Mouse (Mus musculus) MEL (cell line): ENCODE measurements at regions not wholly inside any gene's neighbourhood (a gene's known extent, or its start where the extent isn't known, plus 50 kb on each side); places are given as distances from the start of the nearest gene placed in this dataset.
A peak's percentile ranks its signal among the peaks of the same experiment; 100 is the strongest.

ENCODE experiments used
- DNase-seq: peaks from one replicate; pipeline ENCODE4 v3.0.0; 2011; ENCODE audit warnings: low read depth, low spot score
- H3K27ac ChIP-seq: 2 replicates; pipeline ENCODE4 v1.5.1; 2012; ENCODE audit warnings: low read depth, mild to moderate bottlenecking, control low read depth, low read length, moderate library complexity; ENCODE audit not compliant: control insufficient read depth
- H3K27me3 ChIP-seq, 2 experiments: fragments of 150-350 bp in 1 of 2; sonication (generic) in 1 of 2; 2 replicates each; pipeline ENCODE4 v1.6.1; 2012; ENCODE audit warnings: low read length in 2 of 2, mild to moderate bottlenecking in 2 of 2, improper control_type of control experiment in 1 of 2, moderate library complexity in 1 of 2; ENCODE audit not compliant: insufficient read depth in 2 of 2, control insufficient read depth in 1 of 2
- H3K36me3 ChIP-seq, 2 experiments: 2 replicates each; pipeline ENCODE4 v1.6.1; 2012 to 2014; ENCODE audit warnings: low read length in 2 of 2, improper control_type of control experiment in 1 of 2, inconsistent platforms in 1 of 2, mild to moderate bottlenecking in 1 of 2; ENCODE audit not compliant: insufficient read depth in 2 of 2, control insufficient read depth in 1 of 2
- H3K4me1 ChIP-seq, 2 experiments: fragments of 150-350 bp in 1 of 2; sonication (generic) in 1 of 2; 2 replicates each; pipeline ENCODE4 v1.6.1; 2012; ENCODE audit warnings: low read length in 2 of 2, improper control_type of control experiment in 1 of 2, mild to moderate bottlenecking in 1 of 2; ENCODE audit not compliant: insufficient read depth in 2 of 2, control insufficient read depth in 1 of 2
- H3K4me3 ChIP-seq, 2 experiments: fragments of 150-350 bp in 1 of 2; sonication (generic) in 1 of 2; 2 replicates each; pipeline ENCODE4 v1.5.1; 2012; ENCODE audit warnings: low read depth in 2 of 2, low read length in 2 of 2, mild to moderate bottlenecking in 2 of 2, moderate library complexity in 2 of 2, control low read depth in 1 of 2, improper control_type of control experiment in 1 of 2; ENCODE audit not compliant: control insufficient read depth in 1 of 2, insufficient read depth in 1 of 2
- H3K79me2 ChIP-seq: 2 replicates; pipeline ENCODE4 v1.6.1; 2012; ENCODE audit warnings: mild to moderate bottlenecking, low read length, moderate library complexity; ENCODE audit not compliant: control insufficient read depth, poor library complexity, insufficient read depth
- H3K9ac ChIP-seq: 2 replicates; pipeline ENCODE4 v1.6.1; 2012; ENCODE audit warnings: low read depth, mild to moderate bottlenecking, control low read depth, low read length, moderate library complexity; ENCODE audit not compliant: control insufficient read depth, poor library complexity, severe bottlenecking
- H3K9me3 ChIP-seq: fragments of 150-350 bp; sonication (generic); replicated peaks from 2 replicates; pipeline ENCODE4 v1.6.1; 2012; ENCODE audit warnings: mild to moderate bottlenecking, low read length, improper control_type of control experiment, moderate library complexity; ENCODE audit not compliant: insufficient read depth
- BHLHE40 ChIP-seq: IDR thresholded peaks from 2 replicates; pipeline ENCODE4 v1.6.1; 2012; ENCODE audit warnings: low read depth, mild to moderate bottlenecking, inconsistent platforms, low read length, improper control_type of control experiment, borderline replicate concordance
- CHD1 ChIP-seq: IDR thresholded peaks from 2 replicates; pipeline ENCODE4 v1.6.1; 2012; ENCODE audit warnings: low read depth, mild to moderate bottlenecking, inconsistent platforms, low read length, improper control_type of control experiment
- E2F4 ChIP-seq: IDR thresholded peaks from 2 replicates; pipeline ENCODE4 v1.6.1; 2011; ENCODE audit warnings: low read depth, low read length, improper control_type of control experiment, borderline replicate concordance
- EP300 ChIP-seq, 2 experiments: IDR thresholded peaks; 2 replicates each; pipeline ENCODE4 v1.6.1; 2011; ENCODE audit warnings: improper control_type of control experiment in 2 of 2, low read length in 2 of 2, low read depth in 1 of 2, mild to moderate bottlenecking in 1 of 2
- GABPA ChIP-seq: IDR thresholded peaks from 2 replicates; pipeline ENCODE4 v1.6.1; 2012; ENCODE audit warnings: low read depth, mild to moderate bottlenecking, inconsistent platforms, low read length, improper control_type of control experiment, moderate library complexity
- GATA1 ChIP-seq: IDR thresholded peaks from 2 replicates; pipeline ENCODE4 v1.6.1; 2011; ENCODE audit warnings: low read depth, low read length, improper control_type of control experiment
- JUND ChIP-seq: IDR thresholded peaks from 2 replicates; pipeline ENCODE4 v1.6.1; 2011; ENCODE audit warnings: low read depth, mild to moderate bottlenecking, improper control_type of control experiment, low read length
- KAT2A ChIP-seq: conservative IDR thresholded peaks from 2 replicates; pipeline ENCODE4 v1.6.1; 2012; ENCODE audit warnings: low read depth, low read length, improper control_type of control experiment, inconsistent platforms
- MAX ChIP-seq: IDR thresholded peaks from 2 replicates; pipeline ENCODE4 v1.6.1; 2011; ENCODE audit warnings: low read length, improper control_type of control experiment
- MAZ ChIP-seq: IDR thresholded peaks from 2 replicates; pipeline ENCODE4 v1.6.1; 2012; ENCODE audit warnings: low read depth, mild to moderate bottlenecking, inconsistent platforms, low read length, improper control_type of control experiment
- MXI1 ChIP-seq: IDR thresholded peaks from 2 replicates; pipeline ENCODE4 v1.6.1; 2011; ENCODE audit warnings: mild to moderate bottlenecking, low read depth, low read length, improper control_type of control experiment
- POLR2A ChIP-seq, 2 experiments: IDR thresholded peaks; 2 replicates each; pipeline ENCODE4 v1.6.1; 2011 to 2012; ENCODE audit warnings: low read length in 2 of 2, mild to moderate bottlenecking in 2 of 2, control low read depth in 1 of 2, improper control_type of control experiment in 1 of 2, low read depth in 1 of 2, moderate library complexity in 1 of 2; ENCODE audit not compliant: control insufficient read depth in 1 of 2, insufficient read depth in 1 of 2, poor library complexity in 1 of 2
- POLR2AphosphoS2 ChIP-seq: IDR thresholded peaks from 2 replicates; pipeline ENCODE4 v1.6.1; 2011; ENCODE audit warnings: low read length, improper control_type of control experiment
- POLR2AphosphoS5 ChIP-seq: IDR thresholded peaks from 2 replicates; pipeline ENCODE4 v1.6.1; 2012; ENCODE audit warnings: low read depth, borderline replicate concordance, mild to moderate bottlenecking, inconsistent platforms, low read length, moderate library complexity, mixed read lengths
- RAD21 ChIP-seq: IDR thresholded peaks from 2 replicates; pipeline ENCODE4 v1.6.1; 2011; ENCODE audit warnings: mild to moderate bottlenecking, low read depth, low read length, improper control_type of control experiment
- RCOR1 ChIP-seq: IDR thresholded peaks from 2 replicates; pipeline ENCODE4 v1.6.1; 2012; ENCODE audit warnings: low read depth, mild to moderate bottlenecking, inconsistent platforms, low read length, improper control_type of control experiment
- TBP ChIP-seq: IDR thresholded peaks from 2 replicates; pipeline ENCODE4 v1.8.0; 2011; ENCODE audit warnings: low read depth, low read length, improper control_type of control experiment
- UBTF ChIP-seq: IDR thresholded peaks from 2 replicates; pipeline ENCODE4 v1.6.1; 2012; ENCODE audit warnings: low read depth, mild to moderate bottlenecking, inconsistent platforms, low read length, improper control_type of control experiment, moderate library complexity, borderline replicate concordance; ENCODE audit not compliant: insufficient read depth
- USF1 ChIP-seq: IDR thresholded peaks from 2 replicates; pipeline ENCODE4 v1.6.1; 2014; ENCODE audit warnings: low read depth, mild to moderate bottlenecking, inconsistent platforms, low read length, improper control_type of control experiment, moderate library complexity
- ZC3H11A ChIP-seq: IDR thresholded peaks from 2 replicates; pipeline ENCODE4 v1.6.1; 2012; ENCODE audit warnings: low read depth, mild to moderate bottlenecking, inconsistent platforms, low read length, improper control_type of control experiment
- ZNF384 ChIP-seq: IDR thresholded peaks from 2 replicates; pipeline ENCODE4 v1.6.1; 2012; ENCODE audit warnings: low read depth, mild to moderate bottlenecking, inconsistent platforms, low read length, improper control_type of control experiment

DNA sequence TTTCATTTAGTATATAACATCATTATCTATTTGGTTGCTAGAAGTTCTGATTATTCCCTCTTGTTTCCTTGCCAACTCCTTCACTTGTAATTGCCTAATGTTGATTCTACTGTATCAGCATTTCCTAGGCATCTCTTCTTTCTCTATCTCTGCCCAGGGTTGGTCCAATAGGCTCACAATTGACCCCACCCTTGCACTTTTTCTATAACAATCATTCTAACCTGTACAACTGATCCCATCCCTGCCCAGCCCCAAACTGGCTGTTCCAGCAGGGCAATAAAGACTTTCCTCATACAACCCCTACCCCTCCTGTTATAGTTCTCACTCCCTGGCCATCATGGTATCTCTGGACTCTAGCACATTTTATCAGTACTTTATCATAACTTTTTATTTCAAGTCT is 104.3 kb downstream of the Ccdc71l start:
- Histone ChIP-seq H3K36me3 (no peaks in the 10 kb centered on the region), H3K9ac (no peak overlapping the region), H3K4me3 (no peak overlapping the region), H3K27ac (no peak overlapping the region), H3K27me3 (no peaks in the 10 kb centered on the region), H3K9me3 (no peaks in the 10 kb centered on the region), H3K4me1 (0 out of 4 replicates have a peak, but pooled peaks cover 0 to 5% of the 10 kb centered on the region in 2 experiments), H3K79me2 (no peaks in the 10 kb centered on the region)
- TF ChIP-seq TBP (no peak), MAZ (no peak), POLR2AphosphoS5 (no peak), RAD21 (no peak), UBTF (no peak), GATA1 (no peak), GABPA (no peak), KAT2A (no peak), JUND (no peak), RCOR1 (no peak), ZC3H11A (no peak), ZNF384 (no peak)
- DNase-seq, result no peak

GRCm38 (mm10) chr12:32486246-32486645 is 107.7 kb downstream of the Ccdc71l start:
- no peak overlapping the region for H3K9ac ChIP-seq
- 0 out of 4 replicates have a peak, but pooled peaks cover 0 to 2% of the 10 kb centered on the region in 2 experiments for H3K4me1 ChIP-seq
- H3K9me3 ChIP-seq, result no peaks in the 10 kb centered on the region
- TF ChIP-seq POLR2A (IDR thresholded peaks at IDR 0.05; ENCODE audit: control insufficient read depth in 1 of 2, insufficient read depth in 1 of 2, low read depth in 1 of 2, low read length in 2 of 2, poor library complexity in 1 of 2), result no peak
- TF ChIP-seq E2F4, result no peak
- TF ChIP-seq POLR2AphosphoS2, result no peak
- TF ChIP-seq TBP, result no peak
- no peak for TF ChIP-seq MAX
- DNase-seq, result peak; percentile 13
- no peaks in the 10 kb centered on the region for H3K79me2 ChIP-seq
- H3K27me3 ChIP-seq, result no peaks in the 10 kb centered on the region
- no peak overlapping the region for H3K4me3 ChIP-seq
- H3K27ac ChIP-seq, result no peak overlapping the region
- no peaks in the 10 kb centered on the region for H3K36me3 ChIP-seq

DNA sequence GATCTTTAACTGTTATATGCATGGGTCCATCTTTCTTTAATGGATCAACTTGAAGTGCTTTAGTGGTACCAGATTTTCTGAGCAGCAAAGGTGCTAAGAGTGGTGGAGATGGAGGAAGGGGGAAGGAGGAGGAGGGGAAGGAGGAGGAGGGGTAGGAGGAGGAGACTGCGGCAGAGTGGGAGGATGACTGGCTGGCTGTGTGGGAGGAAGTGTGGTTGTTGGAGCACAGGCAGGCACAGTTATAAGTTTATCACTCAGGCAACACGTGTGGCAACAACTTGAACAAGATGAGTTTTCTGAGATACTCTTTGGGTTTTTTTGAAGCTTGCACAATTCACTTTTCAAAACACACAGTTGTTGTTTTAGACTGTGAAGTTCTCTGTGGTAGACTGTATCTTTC is 108.2 kb downstream of the Ccdc71l start:
- peak; percentile 44; the same call in 1 of the 2 replicates for TF ChIP-seq BHLHE40
- no peak for TF ChIP-seq MXI1
- no peak for TF ChIP-seq USF1
- peak; percentile 48; the same call in 1 of the 2 replicates for TF ChIP-seq MAX
- peak in 1 of 2 experiments; percentile 15; a peak in 1 of 4 replicates for TF ChIP-seq EP300 (IDR thresholded peaks at IDR 0.05; ENCODE audit: low read depth in 1 of 2, low read length in 2 of 2)
- TF ChIP-seq CHD1, result no peak
- no peak for TF ChIP-seq RAD21
- no peak for TF ChIP-seq JUND
- H3K4me3 ChIP-seq, result no peak overlapping the region
- H3K27ac ChIP-seq, result no peak overlapping the region
- H3K9me3 ChIP-seq, result no peaks in the 10 kb centered on the region
- H3K36me3 ChIP-seq, result no peaks in the 10 kb centered on the region
- 0 out of 4 replicates have a peak, but pooled peaks cover 0 to 2% of the 10 kb centered on the region in 2 experiments for H3K4me1 ChIP-seq
- H3K79me2 ChIP-seq, result no peaks in the 10 kb centered on the region
- DNase-seq, result peak; percentile 31
- H3K9ac ChIP-seq, result no peak overlapping the region
- H3K27me3 ChIP-seq, result no peaks in the 10 kb centered on the region
